Mouse (Mus musculus) stomach, embryonic 15.5 days (tissue): Measurements from ENCODE around the gene Mob2. TPM values are rescaled to one million over a fixed set of nuclear protein-coding genes. Genes with fewer than 3 reads are reported as not detected.

Experiments used
- ATAC-seq: fragments of 200-750 bp; cut with Nextera tagmentation; 2 replicates; pipeline ENCODE4 v1.8.0; 2017; ENCODE audit warnings: low read depth, moderate number of reproducible peaks, moderate TSS enrichment; ENCODE audit not compliant: insufficient read depth, low FRiP score
- H3K27ac ChIP-seq: fragments of 300-500 bp; sonication (generic); 2 replicates; pipeline ENCODE4 v1.5.1; 2015; ENCODE audit warnings: mild to moderate bottlenecking, inconsistent platforms
- H3K27me3 ChIP-seq: fragments of 300-500 bp; sonication (generic); replicated peaks from 2 replicates; pipeline ENCODE4 v1.6.1; 2015; ENCODE audit warnings: inconsistent platforms
- H3K36me3 ChIP-seq: fragments of 300-500 bp; sonication (generic); 2 replicates; pipeline ENCODE4 v1.6.1; 2015; ENCODE audit warnings: inconsistent platforms
- H3K4me1 ChIP-seq: fragments of 300-500 bp; sonication (generic); 2 replicates; pipeline ENCODE4 v1.6.1; 2015; ENCODE audit warnings: inconsistent platforms
- H3K4me2 ChIP-seq: fragments of 300-500 bp; sonication (generic); 2 replicates; pipeline ENCODE4 v1.6.1; 2015; ENCODE audit warnings: mild to moderate bottlenecking, inconsistent platforms
- H3K4me3 ChIP-seq: fragments of 300-500 bp; sonication (generic); replicated peaks from 2 replicates; pipeline ENCODE4 v1.5.1; 2015; ENCODE audit warnings: inconsistent platforms
- H3K9ac ChIP-seq: fragments of 300-500 bp; sonication (generic); 2 replicates; pipeline ENCODE4 v1.6.1; 2015; ENCODE audit warnings: inconsistent platforms
- H3K9me3 ChIP-seq: fragments of 300-500 bp; sonication (generic); 2 replicates; pipeline ENCODE4 v1.6.1; 2016; ENCODE audit warnings: inconsistent platforms
- WGBS: fragments of 180-500 bp; shearing (Covaris S2); methylation state at CpG from one replicate; pipeline ENCODE4 v1.1.7; 2015; 5-methylcytosine and 5-hydroxymethylcytosine counted together
- microRNA-seq: library from miRNA; unstranded; fragments of <30 nt; microRNA quantifications from one replicate; pipeline ENCODE4, GENCODE M21; 2016
- polyA plus RNA-seq: library from polyadenylated mRNA; unstranded; fragments of >200 nt; fragmentation: Nextera tagmentation; extraction: Ambion mirVana; gene quantifications from 2 replicates; pipeline ENCODE4 v1.2.1, GENCODE M21; 2015

Mob2 gene
- polyA plus RNA-seq, 1 experiment from 2014 or later = 67.8 TPM

- H3K36me3 ChIP-seq = no peaks in the 10 kb centered on the region
- no peaks in the 10 kb centered on the region for H3K27me3 ChIP-seq
- 71% methylated on average over 2 of the region's 2 CpGs for WGBS
- no peak overlapping the region for H3K27ac ChIP-seq
- no peak overlapping the region for H3K9ac ChIP-seq
- H3K4me3 ChIP-seq = no peak overlapping the region
- no peaks in the 10 kb centered on the region for H3K9me3 ChIP-seq
- H3K4me1 ChIP-seq = no peaks in the 10 kb centered on the region
- no peak overlapping the region for H3K4me2 ChIP-seq
- ATAC-seq = no peak
Measured at GRCm38 (mm10) chr7:141960926-141961325, 99.9 kb downstream of the Mob2 start.

DNA sequence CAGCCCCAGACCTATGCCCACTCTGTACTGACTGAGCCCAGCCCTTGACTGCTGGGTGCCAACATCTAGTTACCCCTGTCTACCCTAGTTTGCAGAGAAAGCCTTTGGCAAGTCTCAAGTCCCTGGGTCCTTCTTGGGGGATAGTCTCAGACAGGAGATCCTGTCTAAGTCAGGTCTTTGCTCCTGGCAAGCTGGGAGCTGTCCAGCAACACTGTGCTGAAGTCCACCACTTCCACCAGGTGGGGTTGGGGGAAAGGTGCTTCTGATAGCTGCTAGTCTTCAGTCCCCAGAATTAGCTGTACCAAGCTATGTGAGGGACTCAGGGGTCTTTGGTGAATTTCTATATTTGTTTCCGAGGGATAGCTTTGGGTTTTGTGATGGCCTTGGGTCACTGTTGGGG, 101.7 kb downstream of the Mob2 start:
- Histone ChIP-seq H3K27ac (no peak overlapping the region), H3K4me1 (no peaks in the 10 kb centered on the region), H3K4me3 (no peak overlapping the region), H3K9ac (no peak overlapping the region), H3K36me3 (no peaks in the 10 kb centered on the region), H3K9me3 (no peaks in the 10 kb centered on the region), H3K4me2 (no peak overlapping the region), H3K27me3 (0 out of 2 replicates have a peak, but pooled peaks cover under 1% of the 10 kb centered on the region)
- WGBS = 68% methylated on average over 1 of the region's 1 CpGs
- ATAC-seq = no peak

Small RNA genes within 50 kb of the gene (microRNA-seq; reads per million reads assigned to microRNA genes)
- 0.58 reads per million for gene Mir3104

Other genes starting within 250 kb of the Mob2 start
- 0.32 and 0.40 TPM in 2 replicates for gene Muc5b, start 222.0 kb downstream of the Mob2 start, polyA plus RNA-seq
- gene Tollip, start 142.6 kb downstream of the Mob2 start, polyA plus RNA-seq = 43.0 and 48.1 TPM in 2 replicates
- gene Brsk2, start 111.3 kb downstream of the Mob2 start, polyA plus RNA-seq = 1.6 and 2.0 TPM in 2 replicates
- 5.9 and 7.4 TPM in 2 replicates for gene Dusp8, start 34.8 kb upstream of the Mob2 start, polyA plus RNA-seq
- not detected in 2 replicates for gene Gm45618, start 59.7 kb upstream of the Mob2 start, polyA plus RNA-seq
- not detected in 2 replicates for gene Gm39115, start 75.0 kb upstream of the Mob2 start, polyA plus RNA-seq
- gene Gm45337, start 83.5 kb upstream of the Mob2 start, polyA plus RNA-seq = not detected in 2 replicates
- not detected in 2 replicates for gene Gm29735, start 96.0 kb upstream of the Mob2 start, polyA plus RNA-seq
- not detected in 2 replicates for gene Gm4553, start 104.7 kb upstream of the Mob2 start, polyA plus RNA-seq
- not detected in 2 replicates for gene Krtap5-2, start 114.9 kb upstream of the Mob2 start, polyA plus RNA-seq
- gene Gm10153, start 129.3 kb upstream of the Mob2 start, polyA plus RNA-seq = not detected in 2 replicates
- not detected in 2 replicates for gene Krtap5-3, start 140.3 kb upstream of the Mob2 start, polyA plus RNA-seq
- not detected in 2 replicates for gene Gm7579, start 150.8 kb upstream of the Mob2 start, polyA plus RNA-seq
- gene Krtap5-5, start 168.9 kb upstream of the Mob2 start, polyA plus RNA-seq = not detected in 2 replicates
- not detected in 2 replicates for gene Gm40460, start 180.0 kb upstream of the Mob2 start, polyA plus RNA-seq
- gene Gm2431, start 197.3 kb upstream of the Mob2 start, polyA plus RNA-seq = not detected in 2 replicates
- gene Gm4559, start 213.3 kb upstream of the Mob2 start, polyA plus RNA-seq = not detected in 2 replicates
- not detected in 2 replicates for gene Krtap5-1, start 236.1 kb upstream of the Mob2 start, polyA plus RNA-seq
- not detected in 2 replicates for gene Krtap5-4, start 242.5 kb upstream of the Mob2 start, polyA plus RNA-seq